Mouse (Mus musculus) myocyte (in vitro differentiated cells): ENCODE results near the gene Stat5b. TPM values are rescaled to one million over a fixed set of nuclear protein-coding genes. Genes with fewer than 3 reads are reported as not detected.

Experiments used
- H3K27me3 ChIP-seq: one replicate; pipeline ENCODE4 v1.6.1; 2011; ENCODE audit not compliant: control insufficient read depth, insufficient read depth, insufficient read length
- H3K36me3 ChIP-seq: one replicate; pipeline ENCODE4 v1.6.1; 2011; ENCODE audit not compliant: control insufficient read depth, insufficient read depth
- H3K4me2 ChIP-seq: one replicate; pipeline ENCODE4 v1.6.1; 2011; ENCODE audit warnings: low read depth, control low read depth
- H3K4me3 ChIP-seq: one replicate; pipeline ENCODE4 v1.5.1; 2011; ENCODE audit warnings: mild to moderate bottlenecking, control low read depth, moderate library complexity
- H3K79me2 ChIP-seq: one replicate; pipeline ENCODE4 v1.6.1; 2011; ENCODE audit not compliant: control insufficient read depth, insufficient read depth
- H3ac ChIP-seq: one replicate; pipeline ENCODE4 v1.6.1; 2011; ENCODE audit not compliant: control insufficient read depth, insufficient read length
- CEBPB ChIP-seq: IDR thresholded peaks from 2 replicates; pipeline ENCODE4 v1.6.1; 2011; ENCODE audit warnings: mild to moderate bottlenecking, moderate library complexity; ENCODE audit not compliant: poor library complexity, insufficient read depth, severe bottlenecking
- E2F4 ChIP-seq: IDR thresholded peaks from one replicate; pipeline ENCODE4 v1.6.1; 2011; ENCODE audit warnings: mild to moderate bottlenecking, control low read depth, moderate library complexity; ENCODE audit not compliant: insufficient read depth
- MAX ChIP-seq: IDR thresholded peaks from one replicate; pipeline ENCODE4 v1.6.1; 2011; ENCODE audit warnings: low read depth, mild to moderate bottlenecking, control low read depth
- MYOD1 ChIP-seq, 3 experiments: IDR thresholded peaks; one replicate each; pipeline ENCODE4 v1.6.1; 2011; ENCODE audit warnings: control low read depth in 2 of 3, low read depth in 2 of 3, mild to moderate bottlenecking in 2 of 3, moderate library complexity in 1 of 3; ENCODE audit not compliant: insufficient read length in 2 of 3, control insufficient read depth in 1 of 3
- MYOG ChIP-seq, 3 experiments: IDR thresholded peaks; one replicate each; pipeline ENCODE4 v1.6.1; 2011; ENCODE audit warnings: control low read depth in 2 of 3, low read depth in 2 of 3, mild to moderate bottlenecking in 2 of 3; ENCODE audit not compliant: insufficient read length in 2 of 3, control insufficient read depth in 1 of 3, insufficient read depth in 1 of 3
- POLR2A ChIP-seq: IDR thresholded peaks from one replicate; pipeline ENCODE4 v1.6.1; 2011; ENCODE audit warnings: low read depth, mild to moderate bottlenecking, control low read depth, moderate library complexity; ENCODE audit not compliant: insufficient read length
- POLR2AphosphoS2 ChIP-seq: IDR thresholded peaks from one replicate; pipeline ENCODE4 v1.6.1; 2011; ENCODE audit warnings: low read depth, control low read depth; ENCODE audit not compliant: insufficient read length
- REST ChIP-seq: IDR thresholded peaks from one replicate; pipeline ENCODE4 v1.6.1; 2011; ENCODE audit warnings: mild to moderate bottlenecking, control low read depth, moderate library complexity; ENCODE audit not compliant: insufficient read depth, insufficient read length
- SRF ChIP-seq: IDR thresholded peaks from one replicate; pipeline ENCODE4 v1.6.1; 2011; ENCODE audit warnings: low read depth; ENCODE audit not compliant: control insufficient read depth, insufficient read length
- TCF12 ChIP-seq: IDR thresholded peaks from one replicate; pipeline ENCODE4 v1.6.1; 2011; ENCODE audit warnings: mild to moderate bottlenecking, control low read depth; ENCODE audit not compliant: poor library complexity, insufficient read depth, severe bottlenecking
- TCF3 ChIP-seq: IDR thresholded peaks from one replicate; pipeline ENCODE4 v1.6.1; 2011; ENCODE audit warnings: low read depth, control low read depth; ENCODE audit not compliant: insufficient read length
- USF1 ChIP-seq: IDR thresholded peaks from one replicate; pipeline ENCODE4 v1.6.1; 2011; ENCODE audit warnings: low read depth, mild to moderate bottlenecking, control low read depth, moderate library complexity
- polyA plus RNA-seq: library from polyadenylated mRNA; unstranded; fragments of >200 nt; fragmentation: generic; extraction: Trizol; gene quantifications from one replicate; pipeline ENCODE4 v1.2.1, GENCODE M21; 2012; ENCODE audit warnings: missing spikeins

The Stat5b gene
- polyA plus RNA-seq, 1 experiment, result 12.0 TPM

- H3K27me3 ChIP-seq, result no peaks in the 10 kb centered on the region
- H3ac ChIP-seq, result no peak overlapping the region
- no peak overlapping the region for H3K4me3 ChIP-seq
- no peaks in the 10 kb centered on the region for H3K79me2 ChIP-seq
- H3K4me2 ChIP-seq, result no peak overlapping the region
- no peaks in the 10 kb centered on the region for H3K36me3 ChIP-seq
- TF ChIP-seq REST (no peak), TCF12 (peak; percentile 46), CEBPB (no peak), POLR2AphosphoS2 (no peak), USF1 (no peak), SRF (no peak), MYOD1 (IDR thresholded peaks at IDR 0.05; ENCODE audit: control insufficient read depth in 1 of 3, insufficient read length in 2 of 3, low read depth in 2 of 3) (peak in 2 of 3 experiments; percentile 11 to 71), MYOG (IDR thresholded peaks at IDR 0.05; ENCODE audit: control insufficient read depth in 1 of 3, insufficient read depth in 1 of 3, insufficient read length in 2 of 3, low read depth in 2 of 3) (peak in 2 of 3 experiments; percentile 45 to 81)
Measured at GRCm38 (mm10) chr11:100838894-100839293, 11.6 kb downstream of the Stat5b start.

GRCm38 (mm10) chr11:100836923-100837702 lies 13.4 kb downstream of the Stat5b start:
- TF ChIP-seq USF1, result no peak
- no peak for TF ChIP-seq TCF12
- no peak for TF ChIP-seq REST
- TF ChIP-seq MAX, result no peak
- no peak for TF ChIP-seq E2F4
- TF ChIP-seq MYOD1 (IDR thresholded peaks at IDR 0.05; ENCODE audit: control insufficient read depth in 1 of 3, insufficient read length in 2 of 3, low read depth in 2 of 3), result no peak
- no peak for TF ChIP-seq MYOG (IDR thresholded peaks at IDR 0.05; ENCODE audit: control insufficient read depth in 1 of 3, insufficient read depth in 1 of 3, insufficient read length in 2 of 3, low read depth in 2 of 3)
- TF ChIP-seq SRF, result no peak
- TF ChIP-seq POLR2A, result no peak
- TF ChIP-seq POLR2AphosphoS2, result no peak
- TF ChIP-seq TCF3, result no peak
- no peak for TF ChIP-seq CEBPB
- no peak overlapping the region for H3K4me3 ChIP-seq
- no peak overlapping the region for H3K4me2 ChIP-seq
- no peaks in the 10 kb centered on the region for H3K79me2 ChIP-seq
- no peak overlapping the region for H3ac ChIP-seq
- H3K27me3 ChIP-seq, result no peaks in the 10 kb centered on the region
- no peaks in the 10 kb centered on the region for H3K36me3 ChIP-seq

GRCm38 (mm10) chr11:100833466-100833865 lies 17.1 kb downstream of the Stat5b start:
- TF ChIP-seq POLR2AphosphoS2 (no peak), TCF3 (no peak), MYOG (IDR thresholded peaks at IDR 0.05; ENCODE audit: control insufficient read depth in 1 of 3, insufficient read depth in 1 of 3, insufficient read length in 2 of 3, low read depth in 2 of 3) (no peak), E2F4 (no peak), TCF12 (no peak), USF1 (no peak), POLR2A (no peak), MYOD1 (IDR thresholded peaks at IDR 0.05; ENCODE audit: control insufficient read depth in 1 of 3, insufficient read length in 2 of 3, low read depth in 2 of 3) (no peak), MAX (no peak), REST (no peak), SRF (no peak)
- no peak overlapping the region for H3K4me2 ChIP-seq
- no peaks in the 10 kb centered on the region for H3K79me2 ChIP-seq
- no peaks in the 10 kb centered on the region for H3K27me3 ChIP-seq
- no peaks in the 10 kb centered on the region for H3K36me3 ChIP-seq
- H3ac ChIP-seq, result no peak overlapping the region
- H3K4me3 ChIP-seq, result no peak overlapping the region

DNA sequence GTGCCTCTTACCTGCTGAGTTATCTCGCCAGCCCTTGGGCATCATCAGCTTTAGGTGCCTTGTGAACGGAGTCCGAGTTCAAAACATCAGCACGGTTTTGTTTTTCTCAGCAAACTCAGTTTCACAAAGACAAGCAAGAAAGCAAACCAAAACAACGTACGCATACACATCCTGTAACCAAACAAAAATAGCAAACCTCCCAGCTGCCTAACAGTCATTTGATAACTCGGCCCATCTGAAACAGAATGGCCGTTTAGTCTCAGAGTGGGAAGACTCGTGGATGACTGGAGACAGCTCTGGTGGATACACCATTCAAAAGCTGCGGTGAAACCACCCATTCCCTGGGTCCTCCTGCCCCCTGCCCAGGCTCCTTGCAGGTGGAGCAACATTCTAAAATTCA lies 19.1 kb downstream of the Stat5b start:
- TF ChIP-seq E2F4 (no peak), MAX (no peak), REST (no peak), SRF (no peak), CEBPB (no peak), POLR2AphosphoS2 (no peak), MYOD1 (IDR thresholded peaks at IDR 0.05; ENCODE audit: control insufficient read depth in 1 of 3, insufficient read length in 2 of 3, low read depth in 2 of 3) (no peak), USF1 (no peak), MYOG (IDR thresholded peaks at IDR 0.05; ENCODE audit: control insufficient read depth in 1 of 3, insufficient read depth in 1 of 3, insufficient read length in 2 of 3, low read depth in 2 of 3) (no peak)
- no peak overlapping the region for H3K4me2 ChIP-seq
- H3K27me3 ChIP-seq, result no peaks in the 10 kb centered on the region
- no peaks in the 10 kb centered on the region for H3K36me3 ChIP-seq
- H3K79me2 ChIP-seq, result no peaks in the 10 kb centered on the region
- no peak overlapping the region for H3ac ChIP-seq
- no peak overlapping the region for H3K4me3 ChIP-seq

DNA sequence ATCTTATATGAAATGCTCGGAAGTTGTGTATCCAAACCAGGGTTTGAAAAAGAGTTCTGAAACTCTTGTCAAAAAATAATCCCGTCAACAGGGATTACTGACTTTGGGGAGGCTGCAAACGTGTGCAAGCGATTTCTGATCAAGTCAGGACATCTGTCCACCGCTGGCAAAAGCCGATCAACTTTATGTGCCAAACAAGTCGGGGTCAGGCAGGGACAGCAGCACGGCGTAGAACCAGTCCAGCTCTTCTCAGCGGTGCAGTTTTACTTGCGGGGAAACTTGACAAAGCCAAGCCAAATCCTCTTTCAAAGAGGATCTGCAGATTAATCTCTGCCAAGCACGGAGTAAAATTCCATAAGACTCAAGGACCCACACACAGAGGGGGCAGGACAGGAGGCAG lies 20.8 kb downstream of the Stat5b start:
- Histone ChIP-seq H3K4me2 (no peak overlapping the region), H3K27me3 (no peaks in the 10 kb centered on the region), H3ac (no peak overlapping the region), H3K4me3 (no peak overlapping the region), H3K36me3 (no peaks in the 10 kb centered on the region), H3K79me2 (no peaks in the 10 kb centered on the region)
- TF ChIP-seq POLR2A (no peak), TCF12 (no peak), TCF3 (no peak), SRF (no peak), POLR2AphosphoS2 (no peak), MAX (no peak), E2F4 (no peak), REST (no peak), MYOG (IDR thresholded peaks at IDR 0.05; ENCODE audit: control insufficient read depth in 1 of 3, insufficient read depth in 1 of 3, insufficient read length in 2 of 3, low read depth in 2 of 3) (no peak), CEBPB (no peak), USF1 (no peak), MYOD1 (IDR thresholded peaks at IDR 0.05; ENCODE audit: control insufficient read depth in 1 of 3, insufficient read length in 2 of 3, low read depth in 2 of 3) (no peak)
